Mouse (Mus musculus): ENCODE results near the gene Tef. TPM values are rescaled to one million over a fixed set of nuclear protein-coding genes. Genes with fewer than 3 reads are reported as not detected.

Tef gene
- polyA plus RNA-seq, 1 experiment from 2014 or later, result 29.7 TPM

GRCm38 (mm10) chr15:81772431-81773120 lies 29.6 kb upstream of the Tef start:
- H3K27ac ChIP-seq, result peak overlapping the region; percentile 81
- no peaks in the 10 kb centered on the region for H3K27me3 ChIP-seq
- H3K36me3 ChIP-seq, result peaks cover 83% of the 10 kb centered on the region
- no peak overlapping the region for H3K4me3 ChIP-seq
- no peak overlapping the region for H3K9ac ChIP-seq
- ATAC-seq (ENCODE audit: insufficient number of reproducible peaks, insufficient read depth, low FRiP score, low TSS enrichment), result no peak
- peaks cover 20% of the 10 kb centered on the region for H3K4me1 ChIP-seq
- no peak overlapping the region for H3K4me2 ChIP-seq (replicated peaks)
- H3K9me3 ChIP-seq, result no peaks in the 10 kb centered on the region
- 36% methylated on average over 20 of the region's 20 CpGs for WGBS

- no peaks in the 10 kb centered on the region for H3K27me3 ChIP-seq
- no peak for ATAC-seq (ENCODE audit: insufficient number of reproducible peaks, insufficient read depth, low FRiP score, low TSS enrichment)
- peaks cover 88% of the 10 kb centered on the region for H3K36me3 ChIP-seq
- no peak overlapping the region for H3K4me2 ChIP-seq (replicated peaks)
- 86% methylated on average over 15 of the region's 15 CpGs for WGBS
- no peak overlapping the region for H3K4me3 ChIP-seq
- H3K9ac ChIP-seq, result no peak overlapping the region
- H3K27ac ChIP-seq, result no peak overlapping the region
- H3K9me3 ChIP-seq, result no peaks in the 10 kb centered on the region
- peaks cover 20% of the 10 kb centered on the region for H3K4me1 ChIP-seq
Measured at GRCm38 (mm10) chr15:81774505-81775171, 27.6 kb upstream of the Tef start.

- Histone ChIP-seq H3K36me3 (peaks cover 95% of the 10 kb centered on the region), H3K4me1 (peaks cover 17% of the 10 kb centered on the region), H3K4me3 (no peak overlapping the region), H3K27ac (no peak overlapping the region), H3K9me3 (no peaks in the 10 kb centered on the region), H3K9ac (no peak overlapping the region), H3K27me3 (no peaks in the 10 kb centered on the region), H3K4me2 (replicated peaks) (no peak overlapping the region)
- no peak for ATAC-seq (ENCODE audit: insufficient number of reproducible peaks, insufficient read depth, low FRiP score, low TSS enrichment)
- 92% methylated on average over 11 of the region's 11 CpGs for WGBS
Measured at GRCm38 (mm10) chr15:81776631-81777422, 25.4 kb upstream of the Tef start.

GRCm38 (mm10) chr15:81781816-81782215 lies 20.4 kb upstream of the Tef start:
- no peak for ATAC-seq (ENCODE audit: insufficient number of reproducible peaks, insufficient read depth, low FRiP score, low TSS enrichment)
- WGBS, result 87% methylated on average over 7 of the region's 7 CpGs
- peaks cover 91% of the 10 kb centered on the region for H3K36me3 ChIP-seq

GRCm38 (mm10) chr15:81784762-81785161 lies 17.5 kb upstream of the Tef start:
- no peak overlapping the region for H3K27ac ChIP-seq
- peaks cover 88% of the 10 kb centered on the region for H3K36me3 ChIP-seq
- H3K4me1 ChIP-seq, result no peaks in the 10 kb centered on the region
- ATAC-seq (ENCODE audit: insufficient number of reproducible peaks, insufficient read depth, low FRiP score, low TSS enrichment), result no peak
- H3K4me2 ChIP-seq (replicated peaks), result no peak overlapping the region
- H3K9ac ChIP-seq, result no peak overlapping the region
- H3K4me3 ChIP-seq, result no peak overlapping the region
- 69% methylated on average over 5 of the region's 5 CpGs for WGBS
- H3K27me3 ChIP-seq, result no peaks in the 10 kb centered on the region
- no peaks in the 10 kb centered on the region for H3K9me3 ChIP-seq

More at GRCm38 (mm10) chr15:81781816-81782215, 20.4 kb upstream of the Tef start:
- H3K4me2 ChIP-seq (replicated peaks), result no peak overlapping the region
- H3K27me3 ChIP-seq, result no peaks in the 10 kb centered on the region
- no peaks in the 10 kb centered on the region for H3K4me1 ChIP-seq
- H3K9ac ChIP-seq, result no peak overlapping the region
- no peaks in the 10 kb centered on the region for H3K9me3 ChIP-seq
- H3K4me3 ChIP-seq, result no peak overlapping the region
- H3K27ac ChIP-seq, result no peak overlapping the region

- no peak overlapping the region for H3K9ac ChIP-seq
- H3K4me2 ChIP-seq (replicated peaks), result no peak overlapping the region
- H3K4me1 ChIP-seq, result no peaks in the 10 kb centered on the region
- H3K36me3 ChIP-seq, result peaks cover 87% of the 10 kb centered on the region
- H3K9me3 ChIP-seq, result no peaks in the 10 kb centered on the region
- ATAC-seq (ENCODE audit: insufficient number of reproducible peaks, insufficient read depth, low FRiP score, low TSS enrichment), result no peak
- no peak overlapping the region for H3K27ac ChIP-seq
- no peak overlapping the region for H3K4me3 ChIP-seq
- H3K27me3 ChIP-seq, result no peaks in the 10 kb centered on the region
- 95% methylated on average over 8 of the region's 8 CpGs for WGBS
Measured at GRCm38 (mm10) chr15:81785701-81786100, 16.5 kb upstream of the Tef start.

GRCm38 (mm10) chr15:81787525-81787924 lies 14.7 kb upstream of the Tef start:
- H3K27ac ChIP-seq, result no peak overlapping the region
- no peaks in the 10 kb centered on the region for H3K9me3 ChIP-seq
- no peak overlapping the region for H3K9ac ChIP-seq
- H3K27me3 ChIP-seq, result no peaks in the 10 kb centered on the region
- H3K4me1 ChIP-seq, result no peaks in the 10 kb centered on the region
- H3K4me2 ChIP-seq (replicated peaks), result no peak overlapping the region
- WGBS, result 94% methylated on average over 13 of the region's 13 CpGs
- peaks cover 87% of the 10 kb centered on the region for H3K36me3 ChIP-seq
- no peak overlapping the region for H3K4me3 ChIP-seq
- no peak for ATAC-seq (ENCODE audit: insufficient number of reproducible peaks, insufficient read depth, low FRiP score, low TSS enrichment)

DNA sequence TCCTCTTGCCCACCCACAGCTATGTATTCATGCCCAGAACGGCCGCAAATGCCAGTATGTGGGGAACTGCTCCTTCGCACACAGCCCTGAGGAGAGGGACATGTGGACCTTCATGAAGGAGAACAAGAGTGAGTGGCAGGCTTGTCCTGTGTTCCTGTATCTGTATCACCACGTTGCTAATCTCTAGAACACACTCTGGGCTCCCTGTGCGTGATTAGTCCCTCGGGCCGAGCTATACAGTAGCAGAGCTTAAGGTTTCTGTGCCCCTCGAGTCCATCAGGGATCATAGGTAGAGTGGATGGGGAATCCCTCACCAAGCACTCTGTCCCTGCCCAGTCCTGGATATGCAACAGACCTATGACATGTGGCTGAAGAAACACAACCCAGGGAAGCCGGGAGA lies 9.8 kb upstream of the Tef start:
- Histone ChIP-seq H3K9me3 (no peaks in the 10 kb centered on the region), H3K9ac (no peak overlapping the region), H3K4me1 (no peaks in the 10 kb centered on the region; the same call in 1 of the 2 replicates), H3K36me3 (peaks cover 74% of the 10 kb centered on the region), H3K4me3 (no peak overlapping the region), H3K27ac (no peak overlapping the region), H3K27me3 (no peaks in the 10 kb centered on the region), H3K4me2 (replicated peaks) (no peak overlapping the region)
- ATAC-seq (ENCODE audit: insufficient number of reproducible peaks, insufficient read depth, low FRiP score, low TSS enrichment), result no peak
- 89% methylated on average over 9 of the region's 9 CpGs for WGBS

- no peak for ATAC-seq (ENCODE audit: insufficient number of reproducible peaks, insufficient read depth, low FRiP score, low TSS enrichment)
- H3K4me3 ChIP-seq, result no peak overlapping the region
- no peak overlapping the region for H3K9ac ChIP-seq
- H3K4me2 ChIP-seq (replicated peaks), result no peak overlapping the region
- no peaks in the 10 kb centered on the region for H3K27me3 ChIP-seq
- no peaks in the 10 kb centered on the region for H3K9me3 ChIP-seq
- no peak overlapping the region for H3K27ac ChIP-seq
- H3K4me1 ChIP-seq, result no peaks in the 10 kb centered on the region; the same call in 1 of the 2 replicates
- H3K36me3 ChIP-seq, result peaks cover 46% of the 10 kb centered on the region
- WGBS, result 59% methylated on average over 3 of the region's 3 CpGs
Measured at GRCm38 (mm10) chr15:81796228-81796627, 6.0 kb upstream of the Tef start.

DNA sequence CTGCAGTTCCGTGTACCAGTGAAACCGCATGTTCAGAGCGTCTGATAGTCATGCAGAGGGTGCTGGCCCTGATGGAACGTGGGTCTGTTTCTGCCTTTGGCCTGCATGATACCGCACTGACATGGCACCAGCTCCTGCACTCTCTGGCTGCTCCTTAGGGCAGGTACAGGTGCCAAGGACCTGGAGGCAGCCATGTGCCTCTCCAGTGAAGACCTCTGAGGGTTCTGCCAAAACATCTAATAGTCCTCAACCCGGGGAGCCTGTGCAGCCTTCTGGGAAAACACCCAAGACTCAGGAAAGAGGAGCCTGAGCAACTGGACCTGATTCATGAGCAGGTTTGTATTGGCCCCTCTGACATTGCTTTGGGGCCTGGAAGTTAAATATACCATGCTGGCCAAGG lies 4.4 kb upstream of the Tef start:
- Histone ChIP-seq H3K36me3 (peaks cover 30% of the 10 kb centered on the region), H3K27me3 (no peaks in the 10 kb centered on the region), H3K4me1 (peaks cover 12% of the 10 kb centered on the region), H3K4me2 (replicated peaks) (no peak overlapping the region), H3K27ac (no peak overlapping the region), H3K4me3 (no peak overlapping the region), H3K9ac (no peak overlapping the region), H3K9me3 (no peaks in the 10 kb centered on the region)
- no peak for ATAC-seq (ENCODE audit: insufficient number of reproducible peaks, insufficient read depth, low FRiP score, low TSS enrichment)
- 92% methylated on average over 6 of the region's 6 CpGs for WGBS

DNA sequence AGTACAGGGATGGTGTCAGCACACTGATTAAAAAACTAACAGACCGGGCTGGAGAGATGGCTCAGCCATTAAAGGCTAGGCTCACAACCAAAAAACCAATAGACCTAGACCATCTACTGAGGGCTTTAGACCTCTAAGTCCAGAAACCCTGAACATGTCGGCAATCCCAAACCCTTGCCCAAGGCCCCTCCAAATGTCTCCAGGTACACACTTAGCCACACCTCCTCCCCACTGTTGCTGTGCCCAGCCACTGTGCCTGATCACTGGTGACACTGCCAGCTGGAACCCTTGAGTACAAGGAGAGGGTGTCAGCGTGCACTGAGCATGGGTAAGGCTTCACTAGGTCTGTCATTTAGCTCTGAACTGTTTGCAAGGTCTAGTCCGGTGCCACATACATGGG lies 3.8 kb upstream of the Tef start:
- H3K4me3 ChIP-seq, result no peak overlapping the region
- H3K9ac ChIP-seq, result no peak overlapping the region
- 82% methylated on average over 4 of the region's 4 CpGs for WGBS
- peaks cover 17% of the 10 kb centered on the region for H3K4me1 ChIP-seq
- no peak overlapping the region for H3K27ac ChIP-seq
- ATAC-seq (ENCODE audit: insufficient number of reproducible peaks, insufficient read depth, low FRiP score, low TSS enrichment), result no peak
- no peak overlapping the region for H3K4me2 ChIP-seq (replicated peaks)
- no peaks in the 10 kb centered on the region for H3K9me3 ChIP-seq
- H3K36me3 ChIP-seq, result peaks cover 24% of the 10 kb centered on the region
- no peaks in the 10 kb centered on the region for H3K27me3 ChIP-seq
